Mouse (Mus musculus) cerebellum, postnatal 14 days (tissue): ENCODE results near the gene Znhit6.

Experiments used
- DNase-seq, 2 experiments: peaks; one replicate each; pipeline ENCODE4 v3.0.0; 2021; ENCODE audit warnings: mixed read lengths in 2 of 2

Znhit6 gene

DNA sequence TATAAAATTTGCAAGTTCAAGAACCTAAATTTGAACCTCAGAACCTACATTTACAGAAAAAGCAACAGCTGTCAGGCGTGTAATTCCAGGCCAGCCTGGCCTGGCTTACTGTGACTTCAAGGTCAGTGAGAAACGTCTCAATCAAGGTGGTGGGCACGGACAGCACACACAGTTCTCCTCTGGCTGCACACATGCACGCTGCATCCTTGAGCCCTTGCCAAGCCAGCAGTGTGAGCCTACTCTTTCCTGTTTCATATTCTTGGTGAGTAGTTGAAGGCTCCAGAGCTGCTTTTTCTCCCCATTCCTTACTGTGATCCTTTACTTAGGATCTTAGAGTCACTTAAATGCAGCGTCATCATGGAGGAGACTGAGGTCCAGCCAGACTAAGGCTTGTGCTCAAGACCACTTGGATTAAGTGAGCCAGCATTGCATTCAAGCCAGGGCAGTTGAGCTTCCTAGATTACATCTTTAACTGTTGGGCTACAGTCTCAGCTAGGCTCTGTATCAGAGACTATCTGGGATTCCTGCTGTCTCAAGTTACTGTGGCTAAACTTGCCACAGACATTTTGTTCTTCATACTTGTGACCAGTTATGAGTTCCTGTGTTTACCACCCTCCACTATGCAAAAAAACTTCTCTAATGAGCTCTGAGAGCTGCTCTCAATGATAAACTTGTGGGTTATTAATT is 29.6 kb downstream of the Znhit6 start:
- no peak for DNase-seq

DNA sequence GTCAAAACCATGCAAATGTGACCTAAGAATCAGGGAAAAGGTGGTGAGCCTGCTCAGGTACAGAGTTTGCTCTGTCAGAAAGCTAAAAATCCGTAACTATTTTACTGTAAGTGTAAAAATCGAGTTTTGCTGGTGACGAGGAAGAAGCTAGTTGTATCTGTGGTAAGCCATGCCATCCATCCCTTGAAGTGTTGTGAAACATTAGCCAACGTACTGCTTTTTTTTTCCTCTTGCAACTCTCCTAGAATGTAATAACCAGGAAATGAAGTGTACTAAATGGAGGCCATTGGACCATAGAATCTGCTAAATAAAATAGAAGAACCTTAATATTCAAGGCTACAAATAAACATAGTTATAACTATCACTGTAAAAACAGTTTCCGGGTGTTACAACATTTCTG is 32.3 kb downstream of the Znhit6 start:
- DNase-seq = no peak

DNA sequence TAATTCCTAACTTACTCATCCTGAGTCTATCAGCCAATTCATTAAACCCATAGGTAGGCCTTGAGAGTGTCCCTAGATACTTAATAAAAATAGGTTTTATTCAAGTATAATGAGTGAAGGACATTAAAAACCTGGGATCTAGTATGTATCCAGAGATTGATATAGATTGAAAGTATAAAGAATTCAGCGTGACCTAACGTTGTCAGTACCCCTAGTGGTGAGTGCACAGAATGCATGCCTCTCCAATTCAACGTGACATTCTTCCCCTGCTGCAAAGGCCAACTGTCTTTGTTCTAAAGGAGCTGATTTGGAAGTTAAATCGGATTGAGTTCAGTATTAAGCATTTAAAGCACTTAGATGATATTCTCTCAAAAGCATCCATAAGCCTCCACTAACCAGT is 36.7 kb downstream of the Znhit6 start:
- DNase-seq = peak; percentile 25 to 35

DNA sequence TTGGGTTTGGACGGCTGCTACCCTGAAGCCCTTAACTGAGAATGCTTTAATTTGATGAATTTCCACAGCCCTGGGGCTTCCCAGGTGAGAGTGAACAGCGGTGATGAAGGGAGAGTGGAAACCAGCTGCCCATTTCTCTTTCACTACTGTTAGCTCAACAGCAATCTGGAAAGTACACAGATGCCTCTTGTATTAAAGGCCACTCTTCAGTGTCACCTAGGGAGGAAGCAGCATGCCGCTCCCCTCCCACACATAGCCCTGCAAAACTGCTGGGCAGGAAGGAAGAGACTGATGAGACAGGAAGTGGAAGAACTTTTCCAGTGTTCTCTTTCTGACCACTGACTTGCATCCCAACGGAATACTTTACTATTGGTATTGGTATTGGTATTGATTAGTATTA is 37.2 kb downstream of the Znhit6 start:
- no peak for DNase-seq

DNA sequence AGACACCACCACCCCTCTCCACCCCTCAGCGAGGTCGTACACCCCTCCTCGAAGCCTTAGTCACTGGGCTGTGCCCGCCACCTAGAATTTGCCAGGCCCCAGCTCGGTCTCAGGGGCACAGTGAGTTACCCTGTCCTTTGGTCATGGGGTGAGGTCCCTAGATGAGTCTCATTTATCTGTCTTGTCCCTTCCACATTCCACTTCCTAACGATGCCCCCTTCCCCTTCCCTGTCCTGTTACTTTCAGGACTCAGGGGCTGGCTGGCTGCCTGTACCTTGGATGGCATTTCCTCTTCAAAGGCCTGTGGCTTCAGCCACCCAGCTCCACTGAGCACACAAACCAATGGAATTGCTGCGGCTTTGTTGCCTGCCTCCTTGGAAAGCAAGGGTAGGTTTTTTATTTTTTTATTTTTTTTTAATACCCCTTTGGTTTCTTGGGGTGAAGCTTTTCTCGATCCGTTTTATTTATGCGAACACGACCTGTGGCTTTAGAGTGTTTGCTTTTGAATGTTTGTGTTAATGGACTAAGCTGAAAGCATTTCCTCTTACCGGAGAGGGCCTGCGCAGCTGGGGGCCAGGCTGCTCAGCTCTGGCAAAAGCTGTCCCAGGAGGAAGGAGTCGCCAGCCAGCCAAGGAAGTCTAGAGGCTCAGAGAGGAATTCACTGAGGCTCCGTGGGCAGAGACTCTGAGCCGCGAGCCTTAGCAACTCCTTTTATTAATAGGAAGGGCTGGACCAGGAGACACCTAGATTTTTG is 38.5 kb downstream of the Znhit6 start:
- DNase-seq = peak; percentile 34 to 40

DNA sequence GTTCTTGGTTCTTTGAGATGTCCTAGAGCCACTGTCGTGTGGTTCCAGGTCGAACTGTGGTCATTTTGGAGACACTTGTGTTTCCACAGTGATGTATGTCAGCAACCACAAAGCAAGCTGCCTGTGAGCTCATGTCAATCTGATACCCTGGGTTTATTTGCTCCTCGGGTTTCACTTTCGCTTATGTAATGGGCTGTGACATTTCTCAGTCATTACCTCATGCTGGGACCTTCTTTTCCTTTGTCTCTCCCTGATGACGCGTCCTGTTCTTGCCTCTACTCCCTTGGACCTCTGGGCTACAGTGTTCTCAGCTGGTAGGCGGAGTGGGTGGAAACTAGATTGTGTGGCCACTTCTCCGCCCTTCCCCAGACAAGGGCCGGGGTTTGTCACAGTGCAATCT is 42.3 kb downstream of the Znhit6 start:
- no peak for DNase-seq

DNA sequence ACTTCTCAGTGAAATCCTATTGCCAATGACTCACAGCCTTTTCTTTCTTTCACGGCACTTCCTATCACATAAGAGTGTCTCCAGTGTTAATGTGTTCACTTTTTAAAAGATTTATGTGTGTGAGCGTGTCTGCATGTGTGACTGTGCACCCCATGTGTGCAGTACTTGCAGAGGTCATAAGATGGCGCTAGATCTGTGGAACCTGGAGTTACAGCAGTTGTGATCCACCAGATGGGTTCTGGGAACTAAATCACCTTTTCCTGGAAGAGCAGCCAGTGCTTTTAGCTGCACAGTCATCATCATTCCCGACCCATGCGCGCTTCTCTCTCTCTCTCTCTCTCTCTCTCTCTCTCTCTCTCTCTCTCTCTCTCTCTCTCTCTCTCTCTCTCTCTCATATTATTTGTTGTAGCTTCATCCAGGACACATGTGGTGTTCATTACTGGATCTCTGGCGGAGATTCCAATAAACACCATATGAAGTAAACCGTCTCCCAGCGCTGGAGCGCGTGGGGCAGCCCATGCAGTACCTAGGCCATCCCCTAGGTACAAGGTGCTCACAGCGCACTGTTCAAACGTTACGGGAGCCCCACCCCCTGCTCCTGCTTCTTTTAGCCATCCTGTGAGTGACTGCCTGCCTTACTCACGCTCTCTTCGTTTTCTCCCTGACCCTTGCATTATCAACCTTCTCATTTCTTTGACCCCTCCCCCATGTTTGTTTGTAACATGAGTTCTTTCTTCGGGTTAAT is 43.8 kb downstream of the Znhit6 start:
- DNase-seq = no peak

DNA sequence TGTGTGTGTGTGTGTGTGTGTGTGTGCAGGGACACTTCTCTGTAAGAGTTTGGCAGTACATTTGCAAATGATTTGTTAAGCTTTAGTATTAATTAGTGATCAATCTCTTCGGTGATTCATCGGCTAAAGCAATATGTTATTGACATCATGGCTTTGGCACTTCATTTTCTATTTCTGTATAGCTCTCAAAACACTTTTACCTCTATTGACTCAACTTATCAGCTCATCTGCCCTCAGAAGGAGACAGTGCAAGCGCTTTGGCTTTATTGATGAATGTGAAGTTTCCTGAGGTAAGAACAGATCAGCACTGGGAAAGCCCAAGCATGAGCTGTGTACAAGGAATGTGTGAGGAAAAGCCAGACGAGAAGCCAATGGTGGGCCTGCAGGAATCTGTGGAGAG is 45.2 kb downstream of the Znhit6 start:
- no peak for DNase-seq

DNA sequence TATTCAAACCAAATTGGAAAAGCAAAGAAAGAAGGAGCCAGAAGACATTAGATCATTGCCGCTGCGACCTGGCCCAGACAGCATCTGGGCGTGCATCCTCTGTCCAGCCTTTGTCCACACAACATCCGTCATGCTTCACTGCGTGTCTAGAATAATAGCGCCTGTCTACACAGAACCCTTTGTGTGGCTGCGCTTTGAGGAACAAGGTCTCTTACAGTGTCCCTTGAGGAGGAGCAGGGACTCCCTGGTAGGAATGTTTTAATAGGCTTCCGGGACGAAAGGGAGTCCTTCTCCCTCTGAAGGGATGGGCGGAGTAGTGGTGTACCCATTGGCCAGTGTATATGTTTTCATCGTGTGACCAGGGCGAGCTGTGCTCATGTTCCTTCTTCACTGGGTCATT is 47.0 kb downstream of the Znhit6 start:
- DNase-seq = no peak

DNA sequence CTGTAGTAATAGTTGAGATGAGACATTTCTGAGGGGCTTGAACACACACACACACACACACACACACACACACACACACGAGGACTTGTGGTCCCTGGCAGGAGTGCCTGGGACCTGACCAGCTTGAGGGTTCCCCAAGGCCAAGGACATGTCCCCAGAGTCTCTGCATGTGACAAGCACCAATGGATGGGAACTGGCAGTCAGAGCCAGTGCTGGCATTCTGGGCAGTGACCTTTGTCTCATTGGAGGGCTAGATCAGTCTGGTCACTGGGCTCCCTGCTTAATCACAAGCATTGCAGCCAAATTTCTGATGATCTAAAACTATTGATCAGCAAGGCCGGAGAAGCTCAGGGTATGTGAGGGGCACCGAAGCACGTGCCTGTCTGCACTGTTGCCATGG is 48.8 kb downstream of the Znhit6 start:
- no peak for DNase-seq

DNA sequence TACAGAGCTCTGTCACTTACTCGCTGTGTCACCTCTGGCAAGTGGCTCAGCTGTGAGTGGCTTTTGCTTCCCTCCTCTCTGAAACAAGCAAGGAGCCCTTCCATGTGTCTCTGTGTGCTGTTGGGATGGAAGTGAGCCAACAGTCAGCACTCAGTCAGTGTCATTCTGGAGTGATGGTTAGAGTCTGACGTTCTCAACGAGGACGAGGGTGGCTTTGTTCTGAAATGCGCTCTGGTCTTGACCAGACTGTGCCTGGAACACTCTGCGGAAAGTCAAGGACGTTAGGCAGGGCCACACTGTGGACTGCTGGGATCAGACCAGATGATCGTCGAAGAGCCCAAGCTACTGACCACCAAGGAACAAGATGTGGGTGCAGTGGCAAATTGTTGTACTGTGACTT is 49.5 kb downstream of the Znhit6 start:
- DNase-seq = no peak

DNA sequence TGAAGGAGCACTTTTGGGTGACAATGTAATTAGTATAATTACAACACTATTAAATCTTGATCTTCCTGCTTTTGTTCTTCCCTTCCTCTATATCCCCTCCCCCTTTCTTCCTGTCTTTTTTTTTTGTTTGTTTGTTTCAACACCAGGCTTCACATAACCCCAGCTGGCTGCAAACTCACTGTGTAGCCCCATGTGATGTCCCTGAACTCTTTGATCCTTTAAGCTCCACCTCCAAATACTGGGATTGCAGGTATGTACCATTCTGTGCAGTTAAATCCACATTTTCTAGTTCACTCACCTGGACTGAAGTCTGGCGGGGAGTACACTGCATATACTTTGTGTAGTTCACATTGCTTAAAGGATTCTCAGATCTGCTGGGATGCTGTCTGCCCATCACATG is 50.1 kb downstream of the Znhit6 start:
- no peak for DNase-seq

DNA sequence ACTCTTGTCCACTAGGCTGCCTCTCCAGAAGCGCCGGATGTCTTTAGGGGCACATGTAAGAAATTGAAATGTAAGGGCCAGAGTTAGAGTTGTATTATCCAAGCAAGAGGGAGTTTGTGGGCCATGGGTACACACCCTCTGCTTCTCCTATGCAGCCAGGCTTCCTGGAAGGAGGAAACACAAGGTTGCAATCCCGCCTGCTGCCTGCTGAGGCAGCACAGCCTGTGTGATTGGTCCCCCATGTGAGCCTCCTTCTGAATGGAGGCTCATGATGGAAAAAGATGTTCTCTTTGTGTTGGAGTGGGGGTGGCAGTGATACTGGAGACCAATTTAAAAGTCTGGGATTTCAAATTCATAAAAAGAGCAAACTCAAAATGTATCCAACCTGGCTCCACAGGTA is 51.8 kb downstream of the Znhit6 start:
- peak; percentile 26 to 48 for DNase-seq

DNA sequence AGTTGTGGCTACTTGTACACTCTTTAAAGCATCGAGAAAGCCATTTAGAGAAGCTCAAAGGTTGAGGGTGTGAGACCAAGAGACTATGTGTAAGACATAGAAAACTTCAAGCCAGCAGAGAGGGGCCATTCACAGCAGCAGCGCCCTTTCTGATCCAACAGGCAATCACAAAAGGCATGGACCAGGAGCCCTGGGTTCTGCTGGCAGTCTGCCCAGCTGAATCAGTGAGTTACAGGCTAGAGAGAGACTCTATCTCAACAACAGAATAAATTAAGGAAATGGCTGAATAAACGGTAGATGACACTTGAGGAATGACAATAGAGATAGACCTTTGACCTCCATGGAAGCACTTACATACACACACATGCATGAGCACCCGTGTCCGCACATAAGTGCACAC is 52.6 kb downstream of the Znhit6 start:
- no peak for DNase-seq

DNA sequence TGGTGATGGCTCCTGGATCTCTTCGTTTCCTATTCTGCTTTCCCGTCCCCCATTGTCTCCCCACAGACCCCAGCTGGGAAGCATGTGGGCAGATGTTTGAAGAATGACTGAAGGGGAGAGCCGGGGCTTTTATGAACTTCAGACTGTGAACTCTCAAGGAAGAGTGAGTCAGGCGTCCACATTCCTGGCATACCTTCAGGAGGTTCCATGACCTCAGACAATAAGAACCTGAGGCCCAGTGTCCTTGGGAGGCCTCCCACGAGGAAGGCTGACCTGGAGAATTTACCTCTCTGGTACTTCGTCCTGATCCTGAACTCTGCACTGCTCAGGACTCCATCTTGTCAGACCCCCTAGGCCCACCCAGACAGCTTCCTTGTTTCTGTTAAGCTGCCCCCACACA is 56.9 kb downstream of the Znhit6 start:
- no peak for DNase-seq

DNA sequence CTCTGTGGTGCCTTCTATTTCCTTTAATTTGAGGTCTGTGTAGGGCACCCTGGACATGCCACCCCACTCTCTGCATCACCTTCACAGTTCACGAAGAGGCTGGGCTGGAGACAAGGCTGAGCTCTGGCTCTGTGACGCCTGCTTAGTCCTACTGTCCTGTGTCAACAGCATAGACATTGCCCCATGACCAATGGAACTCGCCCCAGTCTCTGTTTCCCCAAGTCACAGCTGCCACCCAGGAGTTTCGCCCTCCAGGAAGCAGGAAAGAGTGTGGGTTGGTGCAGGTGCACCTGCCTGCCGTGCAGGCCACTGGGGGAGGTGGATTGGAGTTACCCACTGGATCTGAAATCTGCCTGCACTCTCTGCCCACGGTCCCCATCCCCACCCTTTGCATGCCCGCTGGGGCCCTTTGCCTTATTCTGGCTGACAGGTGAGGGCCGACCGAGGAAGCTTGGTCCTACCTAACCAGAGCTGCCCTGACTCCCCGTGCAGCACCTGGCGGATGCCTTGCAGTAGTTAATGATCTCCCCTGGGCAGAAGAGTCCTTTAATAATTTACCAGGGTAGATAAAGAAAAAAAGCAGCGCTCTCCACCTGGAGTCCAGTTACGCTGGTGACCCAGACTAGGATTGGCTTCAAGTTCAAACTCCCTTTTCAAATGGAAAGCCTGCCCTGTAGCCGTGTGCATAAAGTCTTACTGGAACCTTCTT is 58.2 kb downstream of the Znhit6 start:
- DNase-seq = no peak

DNA sequence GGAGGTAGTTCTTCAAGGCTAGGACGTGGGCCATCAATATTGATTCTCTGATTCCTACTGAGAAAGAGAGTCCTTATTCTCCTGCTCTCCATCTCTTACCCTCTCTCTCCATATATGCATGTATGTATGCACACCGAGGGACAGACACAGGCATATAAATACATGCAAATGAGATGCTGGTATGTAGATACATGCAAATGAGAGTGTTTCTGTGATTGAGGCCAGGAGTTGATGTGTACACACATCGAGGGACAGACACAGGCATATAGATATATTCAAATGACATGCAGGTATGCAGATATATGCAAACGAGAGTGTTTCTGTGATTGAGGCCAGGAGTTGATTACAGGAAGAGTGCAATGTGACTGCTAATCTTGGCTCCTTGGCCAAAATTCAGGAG is 64.2 kb downstream of the Znhit6 start:
- no peak for DNase-seq

DNA sequence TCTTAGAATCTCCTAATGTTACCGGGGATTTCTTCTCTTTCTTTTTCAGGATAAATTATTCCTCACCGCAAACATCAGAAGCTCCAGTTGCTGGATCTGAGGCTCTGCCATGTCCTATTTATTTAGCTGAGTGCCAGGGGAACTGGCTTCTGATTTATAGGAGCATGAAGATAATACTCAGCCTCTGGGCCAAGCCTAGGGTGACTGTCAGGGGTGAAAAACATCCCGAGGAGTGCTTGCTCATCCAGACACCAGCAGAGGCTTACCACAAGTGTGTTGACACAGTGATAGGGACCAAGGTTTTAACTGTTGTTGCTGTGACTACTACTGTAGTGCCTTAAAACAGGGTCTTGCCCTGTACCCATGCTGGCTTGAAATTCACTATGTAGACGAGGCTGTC is 64.6 kb downstream of the Znhit6 start:
- DNase-seq = no peak

DNA sequence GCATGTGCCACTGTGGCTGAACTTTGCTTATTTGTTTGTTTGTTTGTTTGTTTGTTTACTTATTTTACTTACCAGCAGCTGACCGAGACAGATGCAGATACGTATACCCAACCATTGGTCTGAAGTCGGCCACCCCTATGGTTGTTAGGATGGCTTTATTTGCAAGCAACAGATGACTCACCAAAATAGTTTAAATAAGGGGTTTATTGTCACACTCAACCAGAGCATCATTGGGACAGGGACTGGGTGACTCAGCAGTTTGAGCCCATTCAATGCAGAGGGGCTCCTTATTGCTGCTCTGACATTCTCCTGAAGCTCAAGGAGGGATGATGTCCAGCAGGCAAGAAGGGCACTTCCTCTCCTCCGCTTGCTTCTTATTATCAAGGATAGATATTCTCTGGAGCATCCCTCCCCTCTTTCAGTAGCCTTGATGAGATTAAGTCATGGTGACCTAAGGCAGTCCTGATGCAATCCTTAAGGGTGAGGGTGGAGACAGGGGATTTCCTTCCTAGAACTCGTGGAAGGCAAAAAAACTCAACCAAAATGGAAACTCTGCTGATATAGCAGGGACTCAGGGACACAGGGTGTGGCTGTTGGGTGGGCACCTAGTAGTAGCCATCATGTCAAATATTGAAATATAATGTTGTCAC is 65.2 kb downstream of the Znhit6 start:
- DNase-seq = no peak

DNA sequence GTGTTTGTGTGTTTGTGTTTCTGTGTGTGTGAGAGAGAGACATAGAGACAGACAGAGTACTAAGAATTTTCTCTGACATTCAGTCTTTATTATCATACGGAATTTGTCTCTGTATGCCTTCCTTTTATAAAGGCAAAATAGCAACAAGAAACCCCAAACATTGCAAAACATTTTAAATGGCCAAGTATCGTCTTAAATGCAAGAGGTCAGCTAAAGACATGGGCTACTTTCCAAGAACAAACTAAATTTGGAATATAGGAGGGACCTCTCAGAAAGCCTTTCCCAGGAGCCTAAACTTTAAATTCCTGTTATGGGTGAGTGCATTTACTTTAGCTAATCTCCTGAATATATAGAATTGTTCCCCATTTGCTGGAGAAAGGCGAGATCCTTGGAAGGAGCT is 65.9 kb downstream of the Znhit6 start:
- DNase-seq = no peak

DNA sequence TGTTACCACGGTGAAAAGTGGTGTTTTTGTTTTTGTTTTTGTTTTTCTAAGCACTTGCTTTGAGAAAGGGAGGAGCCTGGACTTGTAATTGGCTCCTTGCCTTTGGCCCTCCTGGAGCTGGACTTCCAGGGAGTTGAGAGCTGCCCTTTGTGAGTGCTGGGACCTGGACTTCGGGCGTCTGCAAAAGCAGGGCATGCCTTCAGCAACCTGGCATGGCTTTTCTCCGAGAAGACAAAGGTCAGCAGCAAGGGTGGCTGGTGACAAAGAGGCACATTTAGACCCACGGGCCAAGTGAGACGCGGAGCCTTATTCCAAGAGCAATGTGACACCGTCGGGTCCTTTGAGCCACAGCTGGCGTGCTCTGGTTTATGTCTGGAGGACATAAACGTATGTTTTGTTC is 66.9 kb downstream of the Znhit6 start:
- no peak for DNase-seq

DNA sequence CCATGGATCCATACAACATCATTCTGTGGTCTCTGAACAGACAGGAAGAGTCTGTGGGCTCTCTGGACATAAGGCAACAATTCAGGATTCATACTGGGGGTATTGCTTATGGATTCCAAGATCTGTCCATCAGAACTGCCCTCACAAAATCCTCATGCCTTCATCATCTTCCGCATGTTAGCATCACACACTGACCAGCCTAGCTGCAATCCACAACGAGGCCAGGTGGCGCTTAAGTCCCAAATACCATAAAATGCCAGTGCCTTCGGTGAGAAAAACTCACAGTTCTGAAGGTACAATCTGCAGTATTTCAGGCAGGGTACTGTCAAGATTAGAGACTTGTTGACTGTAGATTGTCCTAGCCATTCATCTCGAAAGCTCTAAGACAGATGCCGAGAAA is 69.5 kb downstream of the Znhit6 start:
- DNase-seq = no peak

DNA sequence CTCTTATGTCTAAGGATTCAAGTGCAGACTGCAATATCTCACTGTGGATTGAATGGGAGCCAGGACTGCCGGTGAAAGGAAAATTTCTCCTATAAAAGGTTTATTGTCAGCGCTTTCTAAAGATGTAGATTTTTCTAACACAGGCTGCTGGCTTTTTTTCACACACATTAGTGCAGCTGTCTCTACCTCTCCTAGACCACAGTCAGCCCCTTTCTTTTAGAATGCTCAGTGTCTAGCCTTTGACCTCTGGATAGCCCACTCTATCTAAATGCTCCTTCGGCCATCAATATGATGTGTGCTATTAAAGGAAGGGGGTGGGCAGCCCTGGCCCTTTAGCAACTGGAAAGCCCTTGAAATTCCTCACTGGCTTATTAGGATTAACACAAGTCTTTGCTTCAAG is 70.0 kb downstream of the Znhit6 start:
- no peak for DNase-seq
